Mouse (Mus musculus) intestine, postnatal 0 days (tissue): ENCODE data around the gene Serpinc1. TPM values are rescaled to one million over a fixed set of nuclear protein-coding genes. Genes with fewer than 3 reads are reported as not detected.

Experiments
- ATAC-seq: fragments of 200-750 bp; cut with Nextera tagmentation; 2 replicates; pipeline ENCODE4 v1.8.0; 2017; ENCODE audit warnings: mild to moderate bottlenecking, moderate TSS enrichment, moderate library complexity
- H3K27ac ChIP-seq: fragments of 300-500 bp; sonication (generic); 2 replicates; pipeline ENCODE4 v1.5.1; 2014; ENCODE audit warnings: mild to moderate bottlenecking, low read depth, low read length, moderate library complexity
- H3K27me3 ChIP-seq: fragments of 300-500 bp; sonication (generic); replicated peaks from 2 replicates; pipeline ENCODE4 v1.6.1; 2014; ENCODE audit warnings: low read length, mixed read lengths; ENCODE audit not compliant: control insufficient read depth, insufficient read depth
- H3K36me3 ChIP-seq: fragments of 300-500 bp; sonication (generic); 2 replicates; pipeline ENCODE4 v1.6.1; 2014; ENCODE audit warnings: mild to moderate bottlenecking, moderate library complexity; ENCODE audit not compliant: control insufficient read depth, insufficient read depth
- H3K4me1 ChIP-seq: fragments of 300-500 bp; sonication (generic); replicated peaks from 2 replicates; pipeline ENCODE4 v1.6.1; 2014; ENCODE audit warnings: antibody characterized with exemption, low read length, mixed read lengths; ENCODE audit not compliant: control insufficient read depth, insufficient read depth
- H3K4me2 ChIP-seq: fragments of 300-500 bp; sonication (generic); replicated peaks from 2 replicates; pipeline ENCODE4 v1.6.1; 2014; ENCODE audit warnings: low read depth, mild to moderate bottlenecking, moderate library complexity
- H3K4me3 ChIP-seq: fragments of 300-500 bp; sonication (generic); 2 replicates; pipeline ENCODE4 v1.5.1; 2014; ENCODE audit warnings: low read depth, low read length
- H3K9ac ChIP-seq: fragments of 300-500 bp; sonication (generic); 2 replicates; pipeline ENCODE4 v1.6.1; 2014; ENCODE audit warnings: mild to moderate bottlenecking, low read depth, low read length
- H3K9me3 ChIP-seq: fragments of 300-500 bp; sonication (generic); 2 replicates; pipeline ENCODE4 v1.6.1; 2016; ENCODE audit warnings: mixed run types; ENCODE audit not compliant: control insufficient read depth
- CTCF ChIP-seq: sonication (generic); IDR thresholded peaks from 2 replicates; pipeline ENCODE4 v1.5.1; 2016; ENCODE audit warnings: low read depth, mild to moderate bottlenecking, control low read depth, antibody characterized with exemption, moderate library complexity
- WGBS: fragments of 180-500 bp; shearing (Covaris S2); extraction: QIAGEN DNeasy Blood & Tissue Kit; methylation state at CpG from one replicate; pipeline ENCODE4 v1.1.7; 2014; 5-methylcytosine and 5-hydroxymethylcytosine counted together
- polyA plus RNA-seq: library from polyadenylated mRNA; unstranded; fragments of >200 nt; fragmentation: Nextera tagmentation; extraction: Ambion mirVana; gene quantifications from 2 replicates; pipeline ENCODE4 v1.2.1, GENCODE M21; 2015

The Serpinc1 gene
- polyA plus RNA-seq, 1 experiment from 2014 or later = 1.1 TPM

DNA sequence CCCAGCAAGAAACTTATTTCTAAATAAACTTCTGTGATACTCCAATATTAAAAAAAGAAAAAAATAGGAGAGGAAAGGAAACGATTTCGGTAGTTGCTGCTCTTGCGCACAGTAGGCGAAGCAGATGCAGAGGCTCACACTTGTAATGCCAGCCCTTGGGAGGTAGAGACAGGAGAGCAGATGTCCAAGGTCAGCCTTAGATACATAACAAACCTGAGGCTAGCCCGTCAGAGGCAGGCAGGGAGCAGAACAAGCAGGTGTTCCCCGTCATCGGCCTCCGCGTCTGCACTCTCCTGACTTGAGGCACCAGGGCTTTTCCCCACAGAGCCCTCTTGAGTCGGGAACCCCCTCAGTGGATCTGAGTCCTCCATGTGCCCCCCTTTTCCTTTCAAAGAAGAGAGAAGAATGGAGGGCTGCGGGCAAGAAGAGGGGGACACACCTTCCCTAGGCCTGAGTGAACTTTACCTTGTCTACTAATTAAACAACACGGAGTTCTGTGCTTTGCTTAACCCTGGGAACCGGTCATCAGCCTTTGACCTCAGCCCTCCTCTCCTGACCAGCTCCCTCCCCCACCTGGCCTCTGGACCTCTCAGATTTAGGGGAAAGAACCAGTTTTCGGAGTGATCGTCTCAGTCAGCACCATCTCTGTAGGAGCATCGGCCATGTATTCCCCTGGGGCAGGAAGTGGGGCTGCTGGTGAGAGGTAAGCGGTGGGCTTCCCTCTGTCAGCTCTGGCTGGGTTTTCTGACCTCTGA is 8.7 kb downstream of the Serpinc1 start:
- Histone ChIP-seq H3K4me1 (no peaks in the 10 kb centered on the region), H3K4me3 (no peak overlapping the region), H3K4me2 (no peak overlapping the region), H3K27ac (no peak overlapping the region), H3K27me3 (no peaks in the 10 kb centered on the region), H3K9me3 (no peaks in the 10 kb centered on the region), H3K36me3 (no peaks in the 10 kb centered on the region), H3K9ac (no peak overlapping the region)
- no peak for TF ChIP-seq CTCF
- 76% methylated on average over 17 of the region's 17 CpGs for WGBS
- ATAC-seq = no peak

DNA sequence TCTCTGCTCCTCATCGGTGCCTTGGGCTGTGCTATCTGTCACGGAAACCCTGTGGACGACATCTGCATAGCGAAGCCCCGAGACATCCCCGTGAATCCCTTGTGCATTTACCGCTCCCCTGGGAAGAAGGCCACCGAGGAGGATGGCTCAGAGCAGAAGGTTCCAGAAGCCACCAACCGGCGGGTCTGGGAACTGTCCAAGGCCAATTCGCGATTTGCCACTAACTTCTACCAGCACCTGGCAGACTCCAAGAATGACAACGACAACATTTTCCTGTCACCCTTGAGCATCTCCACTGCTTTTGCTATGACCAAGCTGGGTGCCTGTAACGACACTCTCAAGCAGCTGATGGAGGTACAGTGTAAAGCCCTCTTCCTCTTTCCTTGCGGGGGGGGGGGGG is 11.0 kb downstream of the Serpinc1 start:
- no peak overlapping the region for H3K9ac ChIP-seq
- no peak for ATAC-seq
- no peak overlapping the region for H3K27ac ChIP-seq
- H3K9me3 ChIP-seq = no peaks in the 10 kb centered on the region
- no peak overlapping the region for H3K4me3 ChIP-seq
- no peaks in the 10 kb centered on the region for H3K4me1 ChIP-seq
- 87% methylated on average over 14 of the region's 15 CpGs for WGBS
- no peaks in the 10 kb centered on the region for H3K36me3 ChIP-seq
- no peaks in the 10 kb centered on the region for H3K27me3 ChIP-seq
- H3K4me2 ChIP-seq = no peak overlapping the region
- TF ChIP-seq CTCF = no peak

DNA sequence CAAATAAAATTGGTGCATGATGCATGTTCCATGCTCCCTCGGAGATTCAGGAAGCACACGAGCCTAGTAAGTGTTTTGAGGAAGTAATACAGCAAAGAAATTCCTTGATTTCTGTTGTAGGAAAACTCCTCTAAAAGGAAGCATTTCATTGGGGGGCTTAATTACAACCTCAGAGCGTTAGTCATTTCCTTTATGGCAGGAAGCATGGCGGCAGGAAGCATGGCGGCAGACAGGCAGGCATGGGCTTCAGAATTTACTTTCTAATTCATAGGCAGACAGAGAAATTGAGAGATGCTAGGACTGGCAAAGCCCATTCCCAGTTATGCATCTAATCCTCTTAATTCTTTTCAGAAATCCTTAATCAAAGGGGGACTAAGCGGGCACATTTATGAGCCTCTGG is 15.5 kb downstream of the Serpinc1 start:
- Histone ChIP-seq H3K9ac (no peak overlapping the region), H3K4me2 (no peak overlapping the region), H3K36me3 (no peaks in the 10 kb centered on the region), H3K27ac (no peak overlapping the region), H3K4me3 (no peak overlapping the region), H3K4me1 (no peaks in the 10 kb centered on the region), H3K27me3 (no peaks in the 10 kb centered on the region), H3K9me3 (no peaks in the 10 kb centered on the region)
- ATAC-seq = no peak
- WGBS = 86% methylated on average over 6 of the region's 6 CpGs
- no peak for TF ChIP-seq CTCF

DNA sequence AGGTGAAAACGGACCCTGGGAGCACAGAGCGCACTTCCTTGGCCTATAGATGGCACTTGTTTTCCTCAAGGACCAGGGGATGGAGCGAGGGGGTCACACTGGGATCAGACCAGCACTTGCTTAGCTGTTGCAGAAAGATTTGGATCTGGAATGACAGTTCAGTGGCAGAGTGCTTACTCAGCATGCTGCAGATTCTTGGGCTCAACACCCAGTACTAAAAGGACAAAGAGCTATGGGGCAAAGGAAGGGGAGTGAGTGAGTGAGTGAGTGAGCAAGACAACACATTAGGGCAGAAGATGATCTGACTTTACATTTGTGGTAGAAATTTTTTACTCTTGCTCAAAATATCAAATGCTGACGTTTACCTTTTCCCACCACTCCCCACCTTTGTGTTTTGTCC is 26.6 kb downstream of the Serpinc1 start:
- Histone ChIP-seq H3K9me3 (no peaks in the 10 kb centered on the region), H3K27ac (no peak overlapping the region), H3K4me1 (no peaks in the 10 kb centered on the region), H3K4me3 (no peak overlapping the region), H3K36me3 (no peaks in the 10 kb centered on the region; the same call in 1 of the 2 replicates), H3K4me2 (no peak overlapping the region), H3K27me3 (no peaks in the 10 kb centered on the region), H3K9ac (no peak overlapping the region)
- no peak for ATAC-seq
- no peak for TF ChIP-seq CTCF
- WGBS = 78% methylated on average over 4 of the region's 4 CpGs

DNA sequence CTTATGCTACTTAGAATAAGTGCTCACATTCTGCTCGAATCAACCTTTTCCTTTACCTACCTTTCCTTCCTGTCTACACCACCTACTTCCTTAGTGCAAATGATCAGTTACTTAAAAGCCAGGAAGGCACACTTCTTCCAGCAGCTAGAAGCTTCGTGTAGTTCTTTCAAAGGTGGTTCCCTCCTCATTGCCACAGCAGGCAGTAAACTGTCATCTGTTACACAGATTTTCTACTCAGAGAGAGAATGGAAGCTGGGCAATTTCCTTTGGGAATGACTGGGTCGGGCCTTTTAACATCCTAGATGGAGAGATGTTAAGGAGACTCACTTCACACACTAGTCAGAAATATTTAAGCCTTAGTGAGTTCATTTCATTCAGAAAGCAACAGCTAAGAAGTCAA is 27.1 kb downstream of the Serpinc1 start:
- Histone ChIP-seq H3K4me2 (no peak overlapping the region), H3K9ac (no peak overlapping the region), H3K27me3 (no peaks in the 10 kb centered on the region), H3K4me1 (no peaks in the 10 kb centered on the region), H3K36me3 (no peaks in the 10 kb centered on the region; the same call in 1 of the 2 replicates), H3K27ac (no peak overlapping the region), H3K9me3 (no peaks in the 10 kb centered on the region), H3K4me3 (no peak overlapping the region)
- no peak for ATAC-seq
- WGBS = 73% methylated on average over 3 of the region's 3 CpGs
- TF ChIP-seq CTCF = no peak

DNA sequence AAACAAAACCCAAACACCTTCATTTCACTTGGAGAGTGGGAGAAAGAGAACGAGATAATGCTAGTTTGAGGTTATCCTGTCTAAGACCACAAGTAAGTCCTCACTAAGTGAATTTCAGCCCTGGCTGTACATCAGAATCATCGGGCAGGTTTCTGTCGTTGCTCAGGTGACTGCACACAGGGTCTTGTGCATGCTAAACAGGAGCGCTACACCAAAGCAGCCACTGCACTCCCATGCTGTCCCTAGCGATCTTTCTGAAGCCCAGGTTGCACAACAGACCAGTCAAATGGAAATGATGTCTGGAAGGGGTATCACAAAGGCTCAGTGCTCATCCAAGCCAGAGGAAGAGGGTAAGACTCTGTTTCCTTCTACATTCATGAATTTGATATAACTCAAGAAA is 28.1 kb downstream of the Serpinc1 start:
- no peak overlapping the region for H3K4me3 ChIP-seq
- no peaks in the 10 kb centered on the region for H3K9me3 ChIP-seq
- H3K36me3 ChIP-seq = peaks cover 2% of the 10 kb centered on the region; the same call in 1 of the 2 replicates
- no peaks in the 10 kb centered on the region for H3K27me3 ChIP-seq
- no peak overlapping the region for H3K4me2 ChIP-seq
- no peak for TF ChIP-seq CTCF
- H3K27ac ChIP-seq = no peak overlapping the region
- no peak for ATAC-seq
- 85% methylated on average over 5 of the region's 5 CpGs for WGBS
- H3K9ac ChIP-seq = no peak overlapping the region
- no peaks in the 10 kb centered on the region for H3K4me1 ChIP-seq
